Mouse (Mus musculus) ES-Bruce4 (cell line): Measurements from ENCODE around the gene Rora.

Source experiments
- CTCF ChIP-seq: IDR thresholded peaks from one replicate; pipeline ENCODE4 v1.8.1; 2011; ENCODE audit warnings: low read depth, low read length
- EP300 ChIP-seq: IDR thresholded peaks from 2 replicates; pipeline ENCODE4 v1.6.1; 2011; ENCODE audit warnings: low read depth, low read length; ENCODE audit not compliant: insufficient read depth

GRCm38 (mm10) chr9:68926406-68926805 is 272.8 kb downstream of the Rora start:
- TF ChIP-seq CTCF (no peak), EP300 (no peak)
